Mouse (Mus musculus) urinary bladder, adult 2 months (tissue): ENCODE measurements around the gene Asz1. TPM values are rescaled to one million over a fixed set of nuclear protein-coding genes. Genes with fewer than 3 reads are reported as not detected.

ENCODE experiments used
- DNase-seq: peaks from one replicate; pipeline ENCODE4 v3.0.0; 2022; ENCODE audit warnings: low spot score
- polyA plus RNA-seq: library from polyadenylated mRNA; depleted of rRNA; stranded (reverse); fragments of >200 nt; gene quantifications from 2 replicates; pipeline ENCODE4 v1.2.3, GENCODE M21; 2012; rRNA removed

Asz1 gene
- polyA plus RNA-seq: 34.2 and 53.5 TPM in 2 replicates

DNA sequence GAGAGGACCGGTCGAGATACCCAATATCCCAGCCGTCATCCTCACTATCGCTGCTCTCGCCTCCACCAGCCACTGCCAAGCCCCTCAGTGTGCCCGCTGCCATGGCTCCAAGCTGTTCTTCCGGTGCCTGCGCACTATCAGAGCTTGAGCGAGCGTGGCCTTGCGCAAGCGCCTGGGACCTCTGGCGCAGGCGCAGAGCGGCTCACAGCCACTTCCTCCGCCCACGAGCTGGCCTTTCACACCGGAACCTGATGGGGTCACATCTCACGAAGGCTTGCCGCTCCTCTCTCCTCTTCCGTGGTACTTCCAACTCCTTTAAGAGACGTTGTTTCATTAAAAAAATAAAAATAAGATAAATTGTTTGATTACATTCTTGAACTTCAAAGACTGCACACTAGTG lies at the start of gene Asz1:
Asz1 (minus strand) TSS at position 128 of the 400 bp plus-strand sequence.
- DNase-seq: no peak

DNA sequence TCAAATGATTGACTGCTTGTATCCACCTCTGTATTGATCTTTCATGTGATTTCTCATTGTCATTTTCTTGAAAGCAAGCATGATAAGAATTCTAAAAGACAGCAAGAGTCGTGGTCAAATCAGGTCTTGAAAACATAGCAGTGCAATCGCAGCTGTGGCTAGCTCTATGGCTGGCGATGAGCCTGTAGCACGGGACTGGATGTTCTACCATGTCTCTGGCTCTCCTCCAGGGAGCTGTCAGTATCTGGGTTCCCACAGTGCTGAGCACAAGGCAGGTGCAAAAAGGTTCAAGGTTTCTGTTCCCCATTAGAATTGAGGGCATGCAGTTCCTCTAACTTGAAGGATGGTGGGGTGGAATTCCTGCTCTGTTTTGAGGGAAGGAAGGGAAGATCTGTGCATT lies 44.2 kb upstream of the Asz1 start:
- no peak for DNase-seq

DNA sequence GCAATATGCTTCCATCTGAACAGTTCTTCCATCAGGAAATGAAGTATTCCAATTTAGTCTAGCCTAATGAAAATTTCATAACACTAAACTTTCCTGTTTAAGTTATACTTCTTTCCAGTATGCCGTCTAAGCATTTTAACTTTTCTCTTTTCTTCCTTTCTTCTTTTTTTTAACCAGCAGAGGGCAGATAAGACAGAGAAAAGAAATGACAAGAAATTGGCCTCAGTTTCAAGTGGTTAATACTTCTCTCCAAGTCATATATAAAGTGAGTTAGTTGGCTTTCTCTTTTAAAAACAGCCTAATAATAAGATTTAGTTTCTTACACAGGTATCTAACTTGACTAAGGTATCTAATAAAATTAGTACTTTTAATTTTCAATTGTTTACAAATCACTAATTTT lies 26.4 kb upstream of the Asz1 start:
- no peak for DNase-seq

DNA sequence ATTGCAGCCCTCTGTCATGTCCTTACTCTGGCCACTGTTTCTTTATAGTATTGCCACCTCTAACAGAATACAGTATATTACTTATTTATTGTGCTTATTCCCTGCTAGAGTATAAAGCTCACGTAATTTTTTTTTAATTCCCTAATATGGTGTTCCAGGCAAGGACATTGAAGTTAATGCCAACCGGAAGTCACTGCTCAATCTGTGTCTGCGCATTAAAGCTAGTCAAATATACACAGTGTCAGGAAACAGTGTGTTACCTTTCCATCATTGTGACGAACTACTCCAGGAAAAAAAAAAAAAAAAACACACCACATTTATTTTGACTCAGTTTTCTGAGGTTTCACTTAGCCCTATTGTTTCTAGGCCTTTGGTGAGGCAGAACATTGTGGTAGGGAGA lies 19.2 kb upstream of the Asz1 start:
- DNase-seq: no peak

DNA sequence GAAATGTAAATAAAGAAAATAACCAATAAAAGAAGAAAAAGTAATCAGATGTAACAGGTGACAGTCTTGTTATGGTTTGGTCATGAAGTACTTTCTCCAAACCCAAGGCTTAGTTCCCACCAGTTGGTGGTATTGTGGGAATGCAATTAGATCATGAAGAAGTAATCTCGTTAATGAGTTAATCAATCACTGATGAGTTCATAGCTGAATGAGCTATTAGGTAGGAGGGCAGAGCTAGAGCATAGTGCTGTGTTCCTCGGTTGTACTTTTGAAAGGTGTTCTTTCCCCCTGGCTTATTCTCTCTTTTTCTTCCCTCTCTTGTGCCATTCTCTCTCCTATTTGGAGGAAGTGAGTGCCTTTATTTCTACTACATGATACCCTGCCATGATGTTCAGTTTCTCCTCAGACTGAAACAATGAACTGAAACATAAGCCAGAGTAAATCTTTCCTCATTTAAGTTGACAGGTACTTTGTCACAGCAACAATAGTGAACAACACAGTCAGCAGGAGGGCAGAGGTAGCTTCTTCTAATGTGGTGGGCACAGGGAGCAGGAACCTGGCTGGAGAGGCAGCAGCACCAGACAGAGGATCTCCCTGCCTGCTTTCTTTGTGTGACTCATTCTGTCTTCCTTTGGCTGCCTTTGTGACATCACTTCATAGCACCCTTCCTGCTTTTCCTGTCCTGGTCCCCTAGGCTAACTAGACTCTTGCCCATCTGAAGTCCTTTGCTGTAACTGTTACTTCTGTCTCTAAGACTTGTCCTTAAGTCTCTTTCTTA lies 18.5 kb upstream of the Asz1 start:
- DNase-seq: no peak

DNA sequence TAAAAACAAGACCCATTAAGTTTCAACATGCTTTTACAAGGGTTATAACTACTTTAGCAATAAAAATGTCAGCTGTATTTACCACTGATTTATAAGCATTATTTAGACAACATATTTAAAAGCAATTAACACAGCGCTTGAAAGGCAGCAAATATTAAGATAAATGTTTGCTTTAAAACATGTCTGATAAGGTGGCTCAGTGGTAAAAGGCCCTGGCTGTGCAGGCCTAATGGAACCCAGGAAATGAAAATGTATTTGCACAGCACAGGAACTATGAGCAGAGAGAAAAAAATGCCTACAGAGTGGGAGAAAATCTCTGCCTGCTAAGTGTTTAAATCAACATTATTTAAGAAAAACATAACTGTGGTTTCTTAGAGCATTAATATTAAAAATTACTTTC lies 12.0 kb downstream of the Asz1 start:
- DNase-seq: no peak

DNA sequence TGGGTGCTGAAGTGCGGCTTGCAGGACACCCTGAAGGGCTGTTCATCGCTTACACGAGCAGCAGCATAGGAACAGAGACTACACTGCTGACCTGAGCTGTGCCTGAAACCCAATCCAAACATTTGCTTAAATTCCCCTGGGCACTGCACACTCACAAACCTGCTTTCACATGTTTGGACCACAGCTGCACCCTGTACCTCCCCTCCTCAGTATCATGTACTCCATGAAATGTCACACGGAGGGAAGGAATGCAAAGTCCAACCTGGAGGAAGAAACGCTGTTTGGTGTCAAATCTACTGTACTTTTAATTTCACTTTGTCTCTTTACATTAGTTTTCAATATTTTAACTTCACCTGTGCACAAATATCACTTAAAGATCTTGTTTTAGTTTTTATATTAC lies 19.8 kb downstream of the Asz1 start:
- no peak for DNase-seq

DNA sequence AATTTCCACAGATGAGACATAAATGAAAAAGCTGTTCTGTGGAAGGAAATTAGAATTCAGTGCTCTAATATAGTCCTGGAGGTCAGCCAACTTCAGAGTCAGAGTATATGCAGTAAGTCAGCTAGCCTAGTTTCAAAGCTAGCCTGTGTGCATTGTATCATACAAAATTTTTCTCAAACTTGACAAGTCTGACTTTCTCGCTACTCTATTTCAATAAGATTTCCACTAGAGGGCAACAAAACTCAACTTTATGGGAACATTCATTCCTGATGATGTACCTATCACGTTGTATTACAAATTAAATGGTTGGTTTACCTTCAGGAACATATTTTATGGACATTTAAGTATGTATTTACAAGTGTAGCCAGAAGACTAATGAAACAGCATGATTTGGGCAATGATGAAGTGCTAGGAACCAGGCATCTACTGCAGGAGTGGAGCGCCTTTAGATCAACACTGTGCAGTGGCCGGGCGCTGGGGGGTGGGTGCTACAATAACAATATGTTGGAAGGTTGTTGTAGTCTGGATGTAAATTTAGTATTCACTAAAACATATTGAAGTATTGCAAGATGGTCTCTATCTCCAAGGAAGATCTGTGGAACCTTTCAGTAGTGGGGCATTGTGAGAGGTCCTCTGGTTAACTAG lies 21.6 kb downstream of the Asz1 start:
- DNase-seq: no peak

DNA sequence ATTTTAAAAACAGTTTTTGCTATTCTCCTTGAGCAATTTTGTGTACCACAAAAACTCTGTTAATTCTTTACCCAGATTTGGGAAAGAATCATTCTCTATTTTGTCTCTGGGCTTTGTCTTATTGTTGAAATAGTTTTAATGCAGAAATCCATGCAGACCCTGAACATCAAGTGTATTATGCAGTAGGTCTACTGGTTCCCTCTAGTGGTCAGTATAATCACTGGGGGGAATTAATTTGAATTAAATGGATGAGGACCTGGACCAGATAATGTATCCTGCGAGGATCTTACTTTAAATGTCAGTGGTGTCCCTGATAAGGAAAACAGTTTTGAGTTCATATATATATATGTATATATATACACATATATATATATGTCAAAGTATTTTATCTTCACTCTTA lies 30.2 kb downstream of the Asz1 start:
- DNase-seq: no peak

DNA sequence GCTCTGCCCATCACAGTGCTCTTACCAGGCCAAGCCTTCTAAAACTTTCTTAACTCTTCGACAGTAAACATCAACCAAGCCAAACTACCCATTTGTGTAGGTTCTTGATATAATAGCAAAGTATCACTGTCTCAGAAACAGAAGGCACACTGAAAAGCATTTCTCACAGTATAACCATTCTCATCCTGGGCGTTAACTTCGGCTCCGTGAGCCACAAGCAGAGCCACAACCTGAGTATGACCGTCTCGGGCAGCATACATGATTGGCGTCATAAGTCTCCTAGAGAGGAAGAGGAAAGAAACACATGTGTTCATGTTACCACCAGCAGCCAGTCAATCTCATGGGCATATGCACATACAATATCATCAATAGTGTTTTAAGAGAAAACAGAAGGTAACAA lies 31.9 kb downstream of the Asz1 start:
- no peak for DNase-seq

DNA sequence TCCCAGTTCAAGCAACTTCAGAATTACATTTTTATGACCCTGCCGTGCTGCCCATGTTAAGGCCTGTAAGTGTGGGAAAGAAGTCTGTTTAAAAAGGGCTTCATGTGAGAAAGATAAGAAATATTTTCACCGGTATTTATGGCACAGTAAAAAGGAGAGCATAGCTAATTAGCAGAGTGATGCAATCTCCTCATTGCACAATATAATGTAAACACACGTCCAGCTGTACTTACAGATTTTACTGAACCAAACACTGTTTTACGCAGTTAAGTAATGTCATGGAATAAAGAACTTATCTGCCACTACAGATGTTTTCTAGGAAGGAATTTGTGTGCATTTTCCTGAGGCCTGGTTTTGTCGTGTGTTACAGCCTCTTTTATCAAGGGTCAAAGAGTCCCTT lies 32.3 kb downstream of the Asz1 start:
- no peak for DNase-seq

DNA sequence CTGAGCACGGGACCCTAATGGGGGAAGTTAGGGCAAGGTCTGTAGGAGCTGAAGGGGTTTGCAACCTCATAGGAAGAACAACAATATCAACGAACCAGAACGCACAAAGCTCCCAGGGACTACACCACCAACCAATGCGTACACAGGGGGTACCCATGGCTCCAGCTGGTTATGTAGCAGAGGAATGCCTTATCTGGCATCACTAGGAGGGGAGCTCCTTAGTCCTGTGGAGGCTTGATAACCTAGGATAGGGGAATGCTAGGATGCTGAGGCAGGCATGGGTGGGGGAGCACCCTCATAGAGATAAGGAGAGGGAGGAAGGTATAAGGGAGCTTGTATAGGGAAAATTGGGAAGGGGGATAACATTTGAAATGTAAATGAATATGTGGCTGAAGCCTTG lies 51.0 kb downstream of the Asz1 start:
- DNase-seq: no peak

DNA sequence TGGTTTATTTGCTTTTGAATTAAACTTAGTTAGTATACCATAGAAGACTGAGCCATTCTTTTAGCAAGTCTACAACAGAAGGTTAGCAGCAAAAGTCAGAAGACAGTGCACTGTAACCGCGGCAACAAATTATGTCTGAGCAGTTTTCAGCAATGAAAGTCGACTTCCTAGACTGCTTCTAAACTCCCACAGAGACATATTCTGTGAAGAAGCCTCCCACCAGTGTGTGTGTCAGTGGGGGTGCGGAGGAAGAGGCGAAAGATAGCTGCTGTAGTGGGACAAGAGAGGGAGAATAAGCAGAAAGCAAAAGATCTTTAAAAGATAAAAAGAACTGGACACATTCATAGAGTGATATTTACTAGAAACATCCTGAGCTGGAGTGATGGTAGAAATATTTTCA lies 57.2 kb downstream of the Asz1 start:
- no peak for DNase-seq

DNA sequence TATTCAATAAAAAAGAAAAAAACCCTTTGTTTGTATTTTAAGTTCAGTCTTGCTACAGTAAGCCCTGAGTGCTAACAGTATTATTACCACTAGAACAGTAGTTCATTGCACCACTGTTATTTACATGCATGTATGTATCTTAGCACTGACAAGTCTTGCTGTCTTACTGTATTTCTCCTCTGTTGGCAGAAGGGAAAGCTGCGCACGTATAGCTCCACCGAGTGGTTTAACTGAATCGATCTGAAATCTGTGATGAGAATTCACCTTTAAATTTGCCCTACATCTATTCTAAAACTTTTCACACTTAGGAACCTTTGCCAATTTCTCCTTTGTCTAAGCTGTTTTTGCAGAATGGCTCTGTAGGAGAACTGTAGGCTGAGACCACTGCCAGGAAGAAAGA lies 64.6 kb downstream of the Asz1 start:
- DNase-seq: no peak

DNA sequence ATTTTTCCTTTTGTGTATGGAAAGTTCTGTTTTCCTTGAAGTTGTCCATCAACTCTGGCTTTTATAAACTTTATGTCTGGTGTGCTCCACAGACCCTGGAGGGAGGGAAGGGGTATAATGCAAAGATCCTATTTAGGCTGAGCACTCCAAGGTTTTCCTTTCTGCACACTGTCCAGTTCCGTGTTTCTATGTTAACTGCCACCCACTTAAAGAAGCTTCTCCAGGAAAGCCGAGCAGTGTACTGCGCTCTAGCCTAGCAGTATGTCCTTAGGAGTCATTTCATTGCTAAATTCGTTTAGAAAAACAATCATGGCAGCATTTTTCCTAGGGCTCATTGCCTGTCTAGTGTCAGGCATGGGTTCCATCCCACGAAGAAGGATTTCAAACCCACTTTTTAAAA lies 65.7 kb downstream of the Asz1 start:
- no peak for DNase-seq

DNA sequence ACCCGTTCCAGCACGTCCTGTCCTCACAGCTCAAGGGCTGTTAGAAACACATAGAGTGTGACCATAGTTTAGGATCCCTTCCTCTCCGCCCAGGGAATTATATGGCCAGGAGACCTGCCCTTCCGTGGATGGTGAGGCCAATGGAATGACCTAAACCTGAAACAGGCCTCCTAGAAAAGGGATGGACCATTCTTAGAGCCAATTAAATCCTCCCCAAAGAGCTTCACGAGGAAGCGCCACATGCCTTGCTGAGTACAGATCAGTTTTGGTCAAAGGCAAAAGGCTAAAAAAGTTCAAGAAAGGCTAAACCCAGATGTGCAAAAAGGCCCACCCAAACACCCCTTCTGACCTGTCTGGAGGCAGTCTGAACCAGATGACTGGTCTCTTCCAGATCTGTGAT lies 76.6 kb downstream of the Asz1 start:
- no peak for DNase-seq

DNA sequence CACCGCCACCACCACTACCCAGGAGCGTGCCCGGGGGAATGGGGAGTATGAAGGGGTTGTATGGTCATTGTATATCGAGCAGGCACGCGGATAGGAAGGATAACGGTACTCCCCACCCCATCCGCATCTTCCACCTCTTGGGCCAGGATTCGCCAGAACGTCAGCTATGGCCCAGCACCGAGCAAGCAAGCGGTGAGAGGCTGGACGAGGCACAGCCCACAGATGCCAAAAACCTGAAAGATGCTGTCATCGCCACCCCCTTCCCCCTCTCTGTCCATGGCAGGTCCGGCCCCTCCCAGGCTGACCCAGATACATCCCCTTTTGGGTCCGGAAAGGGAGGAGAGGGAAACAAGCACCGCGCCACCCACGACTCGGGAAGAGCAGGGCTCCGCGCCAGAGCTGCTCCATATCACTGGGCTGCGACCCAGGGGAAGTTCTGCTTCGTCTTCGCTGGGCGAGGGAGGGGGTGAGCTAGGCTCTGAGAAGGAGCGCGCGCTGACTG lies 77.3 kb downstream of the Asz1 start:
- no peak for DNase-seq

DNA sequence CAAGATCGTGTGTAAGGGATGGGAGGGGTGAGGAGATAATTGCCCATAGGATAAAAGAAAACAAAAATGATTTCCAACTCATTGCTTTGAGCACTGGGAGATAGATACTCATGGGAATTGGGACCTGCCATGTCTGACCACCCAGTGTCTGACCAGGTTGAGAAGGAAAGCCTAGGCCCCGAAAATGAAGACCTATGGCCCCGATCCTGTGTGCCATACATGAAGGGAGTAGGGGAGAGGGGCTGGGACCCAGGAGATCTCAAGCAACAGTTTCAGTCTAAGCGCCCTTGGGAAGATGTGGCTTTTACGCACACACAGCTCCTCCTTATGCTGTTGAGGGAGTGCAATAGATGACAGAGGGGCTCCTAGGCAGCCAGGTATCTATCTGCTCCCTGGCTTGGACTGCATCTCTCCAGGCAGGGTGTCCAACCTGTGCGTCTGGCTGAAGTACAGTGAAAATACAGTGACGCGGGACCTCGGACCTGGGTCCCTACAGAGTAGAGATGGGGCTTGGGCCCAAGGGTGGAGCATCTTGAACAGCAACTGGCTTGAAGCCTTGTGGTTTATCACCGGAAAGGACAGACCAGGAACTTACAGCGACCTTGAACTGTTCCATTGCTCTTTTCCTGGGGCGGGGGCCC lies 77.9 kb downstream of the Asz1 start:
- DNase-seq: no peak

DNA sequence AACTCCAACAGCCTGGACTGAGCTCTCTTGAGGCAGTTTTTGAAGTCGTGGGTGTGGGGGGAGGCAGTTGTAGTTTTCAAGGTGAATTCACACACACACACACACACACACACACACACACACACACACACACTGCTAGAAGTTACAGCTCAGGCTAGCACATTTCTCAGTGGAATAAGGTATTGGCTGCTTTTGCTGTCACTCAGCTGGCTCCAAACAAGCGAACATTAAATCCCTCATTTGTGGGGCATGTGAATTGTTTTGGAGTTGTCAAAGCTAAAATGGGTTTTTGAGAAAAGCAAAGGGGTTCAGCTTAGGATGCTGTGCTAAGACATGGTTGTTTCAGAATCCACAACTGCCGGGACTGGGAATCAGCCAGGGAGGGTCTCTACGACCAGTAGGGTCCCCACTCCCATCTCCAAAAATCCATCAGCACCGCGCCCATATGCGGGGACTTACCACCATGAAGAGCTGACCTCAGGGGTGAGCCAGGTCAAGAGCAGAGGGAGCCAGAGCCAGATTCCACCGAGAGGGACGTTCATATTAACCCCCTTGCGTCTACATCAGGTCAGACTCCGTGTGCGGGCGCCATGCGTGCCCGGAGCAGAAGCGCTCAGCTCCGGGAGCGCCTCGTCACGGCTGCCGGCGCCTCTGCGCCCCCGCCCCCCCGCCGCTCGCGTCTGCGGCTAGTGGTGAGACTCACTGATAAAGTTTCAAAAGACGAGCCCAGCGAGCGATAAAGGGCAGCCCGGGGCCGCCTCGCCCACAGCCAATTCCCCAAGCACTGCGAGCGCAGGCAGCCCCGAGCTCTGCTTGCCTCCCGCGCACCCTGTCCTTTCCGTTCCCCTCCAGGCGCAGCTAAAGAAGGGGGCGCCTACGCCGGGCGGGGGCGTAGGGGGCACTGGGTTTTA lies 78.9 kb downstream of the Asz1 start, which contains the start of gene Wnt2:
Wnt2 (minus strand) TSS at position 840 of the 911 bp plus-strand sequence.
- no peak for DNase-seq

DNA sequence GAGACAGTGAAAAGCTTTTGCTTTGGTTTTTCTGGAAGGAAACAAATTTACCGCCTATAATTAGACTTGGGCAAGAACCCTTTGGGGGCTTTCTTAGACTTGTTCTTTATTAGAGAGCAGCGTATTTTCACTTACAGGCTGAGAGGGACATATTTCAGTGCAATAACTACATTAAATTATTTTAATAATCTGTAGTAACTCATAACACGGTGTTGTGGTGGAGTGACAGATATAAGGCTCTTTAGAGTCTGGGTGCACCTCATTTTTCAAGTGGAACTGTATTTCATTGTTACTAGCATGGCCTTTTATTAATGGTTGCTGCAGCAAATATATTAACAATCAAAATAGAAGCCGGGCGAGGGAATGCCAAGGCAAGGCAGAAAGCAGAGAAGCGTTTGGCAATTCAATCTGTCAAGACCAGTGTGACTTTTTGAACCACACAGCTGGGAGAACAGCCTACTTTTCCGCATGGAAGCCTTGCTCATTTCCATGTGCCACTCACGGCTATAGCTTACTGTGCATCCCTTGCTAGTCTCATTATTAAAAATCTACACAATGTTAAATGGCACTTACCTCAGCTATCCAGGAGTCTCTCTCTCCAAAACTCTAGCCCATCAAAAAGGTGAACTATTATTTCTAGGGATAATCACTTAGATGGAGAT lies 84.6 kb downstream of the Asz1 start:
- DNase-seq: no peak

DNA sequence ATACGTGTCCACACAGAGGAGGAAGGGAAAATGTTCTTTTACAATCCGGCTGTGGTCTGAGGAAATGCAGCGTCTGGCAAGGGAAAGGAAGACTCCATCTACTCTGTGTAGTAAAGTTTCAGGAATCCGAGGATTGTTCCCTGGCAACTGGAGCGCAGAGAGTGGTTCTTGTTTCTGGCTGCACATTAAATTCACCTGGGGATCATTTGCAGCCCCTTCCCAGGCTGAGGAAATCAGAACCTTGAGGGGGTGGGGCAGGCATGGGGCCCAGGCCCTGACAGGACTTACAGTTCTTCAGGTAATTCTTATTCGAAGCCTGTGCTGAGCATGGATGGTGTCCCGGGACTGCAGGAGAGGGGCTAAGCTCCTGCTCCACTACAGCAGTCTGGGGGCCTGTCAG lies 95.5 kb downstream of the Asz1 start:
- DNase-seq: no peak
